In genomic region chr16:88048121-88048520, GRCm38 (mm10) we compare ENCODE assay signal across 34 mouse cellular contexts.
"Had no signal": no experiment of that assay in that cellular context is flagged by ENCODE, and none has a peak within 500 bp of the region (broad histone marks: within the 10 kb centered on the region; RNA-seq: fewer than 3 reads in every experiment).

No protein-coding gene starts in this region.

- H3K36me3 ChIP-seq: heart, embryonic 10.5 days; heart, embryonic 12.5 days; heart, embryonic 13.5 days; heart, embryonic 15.5 days; hindbrain, embryonic 10.5 days; hindbrain, embryonic 12.5 days; hindbrain, embryonic 13.5 days; hindbrain, embryonic 15.5 days; intestine, embryonic 15.5 days; kidney, embryonic 15.5 days had no signal

- H3K27me3 ChIP-seq: heart, embryonic 12.5 days; heart, embryonic 13.5 days; heart, embryonic 15.5 days; hindbrain, embryonic 12.5 days; hindbrain, embryonic 13.5 days; hindbrain, embryonic 15.5 days; intestine, embryonic 15.5 days; kidney, embryonic 15.5 days had no signal

- H3K4me2 ChIP-seq: heart, embryonic 11.5 days; heart, embryonic 12.5 days; heart, embryonic 13.5 days; heart, embryonic 15.5 days; hindbrain, embryonic 12.5 days; hindbrain, embryonic 13.5 days; hindbrain, embryonic 14.5 days; hindbrain, embryonic 15.5 days; intestine, embryonic 15.5 days; kidney, embryonic 15.5 days had no signal

- DNase-seq: heart, postnatal 14 days; heart, postnatal 36 days; heart, postnatal 4 days; kidney, adult 11 months; kidney, adult 18-20 months; kidney, adult 2 months; kidney, adult 8-10 months; kidney, adult 9 months; kidney, postnatal 10 days; kidney, postnatal 14 days; kidney, postnatal 25 days; kidney, postnatal 36 days; kidney, postnatal 4 days; layer of hippocampus, adult 9-11 months; layer of hippocampus, postnatal 36 days had no signal

- H3K27ac ChIP-seq: heart, embryonic 10.5 days; heart, embryonic 13.5 days; heart, embryonic 15.5 days; hindbrain, embryonic 10.5 days; hindbrain, embryonic 12.5 days; hindbrain, embryonic 13.5 days; hindbrain, embryonic 14.5 days; hindbrain, embryonic 15.5 days; hindbrain, postnatal 0 days; intestine, embryonic 15.5 days; kidney, embryonic 15.5 days; kidney, postnatal 0 days; layer of hippocampus, adult 2 months had no signal

- ATAC-seq: hindbrain, embryonic 16.5 days; hindbrain, postnatal 0 days; inflammation-experienced regulatory T-cells, adult 6 months; intestine, embryonic 15.5 days; intestine, embryonic 16.5 days; intestine, postnatal 0 days had no signal

- H3K9ac ChIP-seq: heart, embryonic 12.5 days; heart, embryonic 13.5 days; heart, embryonic 15.5 days; hindbrain, embryonic 12.5 days; hindbrain, embryonic 13.5 days; hindbrain, embryonic 14.5 days; hindbrain, embryonic 15.5 days; intestine, embryonic 15.5 days; kidney, embryonic 15.5 days had no signal

- H3K9me3 ChIP-seq: heart, embryonic 10.5 days; heart, embryonic 12.5 days; heart, embryonic 13.5 days; heart, embryonic 15.5 days; hindbrain, embryonic 10.5 days; hindbrain, embryonic 12.5 days; hindbrain, embryonic 13.5 days; hindbrain, embryonic 15.5 days; intestine, embryonic 15.5 days; kidney, embryonic 15.5 days had no signal

- H3K4me3 ChIP-seq: heart, embryonic 10.5 days; heart, embryonic 12.5 days; heart, embryonic 13.5 days; heart, embryonic 15.5 days; hindbrain, embryonic 10.5 days; hindbrain, embryonic 12.5 days; hindbrain, embryonic 13.5 days; hindbrain, embryonic 15.5 days; intestine, embryonic 15.5 days; kidney, embryonic 15.5 days; layer of hippocampus, adult 2 months had no signal

- H3K4me1 ChIP-seq: heart, embryonic 10.5 days; heart, embryonic 12.5 days; heart, embryonic 13.5 days; heart, embryonic 15.5 days; hindbrain, embryonic 10.5 days; hindbrain, embryonic 12.5 days; hindbrain, embryonic 13.5 days; hindbrain, embryonic 15.5 days; intestine, embryonic 15.5 days; kidney, embryonic 15.5 days had no signal
